Mouse (Mus musculus) B cell, adult 67 days (primary cell): ENCODE data around the gene Osbpl8. TPM values are rescaled to one million over a fixed set of nuclear protein-coding genes. Genes with fewer than 3 reads are reported as not detected.

Source experiments
- total RNA-seq, 2 experiments: library from RNA; stranded (reverse); gene quantifications; 4 replicates each; pipeline ENCODE4 v1.2.4; 2023

Gene Osbpl8
- total RNA-seq = 10 to 100 TPM; 81.4 to 82.9 TPM

GRCm38 (mm10) chr10:111164304-111165218 lies at the start of gene Osbpl8:
Gene Osbpl8, plus strand, starts transcription at chr10:111164752.

DNA sequence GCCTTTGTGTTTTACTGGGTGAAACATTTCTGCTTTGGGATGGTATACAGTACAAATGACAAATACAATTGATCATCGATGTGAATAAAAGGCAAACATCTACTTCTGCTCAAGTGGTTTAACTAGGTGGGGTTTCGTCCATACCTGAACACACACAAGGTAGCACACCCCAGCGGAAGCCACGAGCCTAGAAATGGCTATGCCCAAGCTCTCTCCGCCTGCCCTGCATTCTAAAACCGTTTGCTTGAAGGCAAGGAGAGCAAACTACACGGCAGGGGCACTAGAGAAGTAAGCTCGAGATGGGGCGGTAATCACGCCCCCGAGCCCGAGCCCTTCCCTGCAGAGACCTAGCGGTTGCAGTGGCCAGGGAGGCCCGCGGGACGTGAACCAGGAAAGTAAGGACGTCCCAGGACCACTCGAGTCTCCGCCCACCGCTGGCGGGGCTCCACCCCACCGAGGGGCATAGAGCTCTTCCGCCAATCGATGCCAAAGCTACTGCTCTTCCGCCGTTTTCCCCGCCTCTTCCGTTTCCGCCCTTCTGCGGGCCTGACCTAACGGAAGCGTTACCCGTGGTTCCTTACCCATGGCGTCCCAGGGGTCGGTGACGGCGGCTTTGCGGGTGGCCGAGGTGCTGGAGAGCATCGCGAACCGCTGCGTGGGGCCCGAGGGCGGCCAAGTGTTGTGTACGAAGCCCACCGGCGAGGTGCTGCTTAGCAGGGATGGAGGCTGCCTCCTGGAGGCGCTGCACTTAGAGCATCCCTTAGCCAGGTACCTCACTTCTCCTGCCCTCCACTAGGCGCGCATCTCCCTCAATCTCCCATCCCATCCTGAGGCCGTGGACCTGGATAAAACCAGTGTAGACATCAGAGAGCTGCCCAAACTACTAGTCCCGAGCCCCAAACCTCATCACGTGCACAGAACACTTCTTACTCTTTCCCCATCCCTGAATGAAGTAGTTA lies 133.9 kb downstream of the Osbpl8 start, which contains the start of gene Bbs10:
Bbs10 (plus strand) TSS at position 540 of the 959 bp plus-strand sequence.

Other genes with a start within 250 kb of the Osbpl8 start
- 10 to 100 TPM; 17.1 to 25.7 TPM for gene Csrp2, start 245.0 kb upstream of the Osbpl8 start, total RNA-seq
- 10 to 100 TPM; 87.0 to 90.5 TPM for gene Zdhhc17, start 154.6 kb upstream of the Osbpl8 start, total RNA-seq
- 1 to 10 TPM; 2.3 to 2.8 TPM for gene Bbs10, start 133.9 kb downstream of the Osbpl8 start, total RNA-seq